Mouse (Mus musculus) thymus, postnatal 4 days (tissue): ENCODE data around the gene Mrps2.

Experiments
- DNase-seq: peaks from one replicate; pipeline ENCODE4 v3.0.0; 2021

The Mrps2 gene

GRCm38 (mm10) chr2:28479208-28480204, 11.6 kb downstream of the Mrps2 start:
- DNase-seq = no peak

- DNase-seq = no peak
Observed at GRCm38 (mm10) chr2:28483861-28484260, 16.0 kb downstream of the Mrps2 start.

GRCm38 (mm10) chr2:28494521-28494920, 26.7 kb downstream of the Mrps2 start:
- no peak for DNase-seq

GRCm38 (mm10) chr2:28495207-28495756, 27.4 kb downstream of the Mrps2 start:
- DNase-seq = no peak

- no peak for DNase-seq
Observed at GRCm38 (mm10) chr2:28495801-28496595, 28.1 kb downstream of the Mrps2 start.

GRCm38 (mm10) chr2:28496671-28497070, 28.8 kb downstream of the Mrps2 start, which contains the start of gene Gbgt1:
Gbgt1 (plus strand) TSS chr2:28496891.
- no peak for DNase-seq

- no peak for DNase-seq
Observed at GRCm38 (mm10) chr2:28497561-28497960, 29.7 kb downstream of the Mrps2 start.

- no peak for DNase-seq
Observed at GRCm38 (mm10) chr2:28498431-28498830, 30.6 kb downstream of the Mrps2 start.

- DNase-seq = no peak
Observed at GRCm38 (mm10) chr2:28502987-28503386, 35.1 kb downstream of the Mrps2 start.

- peak; percentile 2 for DNase-seq
Observed at GRCm38 (mm10) chr2:28504676-28505075, 36.8 kb downstream of the Mrps2 start.

GRCm38 (mm10) chr2:28505795-28506194, 37.9 kb downstream of the Mrps2 start, which contains the start of gene Gm10134:
Gm10134 (plus strand) TSS chr2:28506095.
- no peak for DNase-seq

- no peak for DNase-seq
Observed at GRCm38 (mm10) chr2:28506291-28506690, 38.4 kb downstream of the Mrps2 start.

GRCm38 (mm10) chr2:28511600-28511999, 43.7 kb downstream of the Mrps2 start:
- peak; percentile 9 for DNase-seq

GRCm38 (mm10) chr2:28512798-28513401, 45.0 kb downstream of the Mrps2 start, which contains the start of gene Ralgds:
Ralgds (plus strand) TSS chr2:28513125.
- DNase-seq = peak; percentile 73

GRCm38 (mm10) chr2:28513431-28514370, 45.8 kb downstream of the Mrps2 start:
- DNase-seq = peak; percentile 58

GRCm38 (mm10) chr2:28514489-28514888, 46.6 kb downstream of the Mrps2 start:
- peak; percentile 94 for DNase-seq

GRCm38 (mm10) chr2:28517206-28517909, 49.5 kb downstream of the Mrps2 start:
- DNase-seq = peak; percentile 90

- DNase-seq = no peak
Observed at GRCm38 (mm10) chr2:28518231-28518630, 50.4 kb downstream of the Mrps2 start.

GRCm38 (mm10) chr2:28520581-28520980, 52.7 kb downstream of the Mrps2 start:
- DNase-seq = no peak
